10 mouse cellular contexts compared by ENCODE assay signal in genomic region chr11:71541178-71541845, GRCm38 (mm10).
A peak's percentile ranks its signal among the peaks of the same experiment; 100 is the strongest.
DNase-seq lines count a peak whose midpoint lies in the region; ATAC-seq and TF ChIP-seq lines count a peak whose summit lies in the region.
"Had no signal": no experiment of that assay in that cellular context is flagged by ENCODE, and none has a peak within 500 bp of the region (broad histone marks: within the 10 kb centered on the region; RNA-seq: fewer than 3 reads in every experiment).

No protein-coding gene starts in this region.

- WGBS in kidney, embryonic 16.5 days = 22% methylated on average over 6 of the region's 6 CpGs
- WGBS in liver, postnatal 0 days (ENCODE audit: insufficient replicate concordance) = 59% methylated on average over 6 of the region's 6 CpGs

- no peak for TF ChIP-seq EP300 in liver, postnatal 0 days (IDR thresholded peaks at IDR 0.05; ENCODE audit: low read depth)

- no peak overlapping the region for H3K9ac ChIP-seq in kidney, embryonic 16.5 days (replicated peaks; ENCODE audit: low read length)
- H3K9ac ChIP-seq in liver, postnatal 0 days (replicated peaks) = no peak overlapping the region

- H3K27me3 ChIP-seq in kidney, embryonic 16.5 days (ENCODE audit: insufficient read depth, low read length) = no peaks in the 10 kb centered on the region
- no peaks in the 10 kb centered on the region for H3K27me3 ChIP-seq in liver, postnatal 0 days (ENCODE audit: insufficient read depth, low read length)

- ATAC-seq in kidney, embryonic 16.5 days (ENCODE audit: low FRiP score, low TSS enrichment) = peak; percentile 67; the same call in 1 of the 2 replicates
- no peak for ATAC-seq in liver, postnatal 0 days

- H3K4me2 ChIP-seq in kidney, embryonic 16.5 days (replicated peaks; ENCODE audit: low read depth, low read length) = no peak overlapping the region
- no peak overlapping the region for H3K4me2 ChIP-seq in liver, postnatal 0 days (ENCODE audit: low read depth, low read length)
- H3K4me2 ChIP-seq: midbrain, embryonic 11.5 days had no signal

- peak; percentile 12 to 44 for DNase-seq in adrenal gland, adult (ENCODE audit: inconsistent age in 2 of 2, low spot score in 1 of 2)
- DNase-seq in adrenal gland, postnatal 4 days (ENCODE audit: low spot score in 2 of 2) = no peak
- DNase-seq in kidney, postnatal 10 days = no peak
- peak; percentile 6 for DNase-seq in adrenal gland, postnatal 10 days
- peak; percentile 16 to 34 for DNase-seq in frontal cortex, postnatal 36 days (ENCODE audit: low spot score in 2 of 2)
- no peak for DNase-seq in thymus, postnatal 36 days
- no peak for DNase-seq in liver, postnatal 0 days

- H3K27ac ChIP-seq in kidney, embryonic 16.5 days (ENCODE audit: low read length) = peak overlapping the region; percentile 17; the same call in 1 of the 2 replicates
- H3K27ac ChIP-seq in liver, postnatal 0 days (ENCODE audit: low read depth) = no peak overlapping the region

- H3K36me3 ChIP-seq in kidney, embryonic 16.5 days (ENCODE audit: insufficient read depth, low read length) = no peaks in the 10 kb centered on the region
- no peaks in the 10 kb centered on the region for H3K36me3 ChIP-seq in liver, postnatal 0 days (replicated peaks; ENCODE audit: insufficient read depth, low read length)
- H3K36me3 ChIP-seq: G1E had no signal

- no peak for TF ChIP-seq CTCF in liver, postnatal 0 days (IDR thresholded peaks at IDR 0.05; ENCODE audit: low read depth)

- H3K9me3 ChIP-seq in kidney, embryonic 16.5 days (ENCODE audit: low read length) = peaks cover 3% of the 10 kb centered on the region; the same call in 1 of the 2 replicates
- no peaks in the 10 kb centered on the region for H3K9me3 ChIP-seq in liver, postnatal 0 days (ENCODE audit: low read length)

- no peak overlapping the region for H3K4me3 ChIP-seq in kidney, embryonic 16.5 days (ENCODE audit: low read length)
- H3K4me3 ChIP-seq in liver, postnatal 0 days (ENCODE audit: low read depth, low read length) = no peak overlapping the region

- H3K4me1 ChIP-seq in kidney, embryonic 16.5 days (ENCODE audit: insufficient read depth, low read length) = peaks cover 5% of the 10 kb centered on the region; the same call in 1 of the 2 replicates
- H3K4me1 ChIP-seq in liver, postnatal 0 days (ENCODE audit: insufficient read depth) = no peaks in the 10 kb centered on the region

Comparison
In these comparisons a context has a peak if more than half of its experiments do, and no peak if none do; other contexts are left out.
1. DNase-seq: peak in adrenal gland, adult (2 of 2), adrenal gland, postnatal 10 days (single experiment) and frontal cortex, postnatal 36 days (2 of 2); none in adrenal gland, postnatal 4 days (0 of 2), kidney, postnatal 10 days (single experiment), thymus, postnatal 36 days (0 of 2) and liver, postnatal 0 days (single experiment).